Mouse (Mus musculus) small intestine, adult 2 months (tissue): ENCODE data around the gene Rnf123.

ENCODE experiments used
- CTCF ChIP-seq: fragments of 200-500 bp; IDR thresholded peaks from 2 replicates; pipeline ENCODE4 v1.5.1; 2012; ENCODE audit warnings: low read depth, mild to moderate bottlenecking, control low read depth, inconsistent platforms, low read length, moderate library complexity, mixed read lengths; ENCODE audit not compliant: insufficient replicate concordance, insufficient read length; ENCODE audit errors: extremely low read depth
- POLR2A ChIP-seq: fragments of 200-500 bp; IDR thresholded peaks from 2 replicates; pipeline ENCODE4 v1.6.1; 2012; ENCODE audit warnings: low read depth, mild to moderate bottlenecking, control low read depth, inconsistent platforms, low read length, moderate library complexity

GRCm38 (mm10) chr9:108026584-108026983 is 56.6 kb downstream of the Rnf123 start:
- no peak for TF ChIP-seq CTCF
- no peak for TF ChIP-seq POLR2A
